Mouse (Mus musculus): ENCODE measurements around the gene Krt79. TPM values are rescaled to one million over a fixed set of nuclear protein-coding genes. Genes with fewer than 3 reads are reported as not detected.

The Krt79 gene
- 1 to 10 TPM in 1 of 2 experiments, under 1 TPM in 1; 0.73 to 3.6 TPM for total RNA-seq (2021)
- long read RNA-seq, experiment 1, partial matches to known transcripts: 3 of 5 reads
- long read RNA-seq, experiment 1, other reads (novel, unspliced or antisense): 2 of 5 reads
- long read RNA-seq, experiment 2, partial matches to known transcripts: 1 of 1 reads
- long read RNA-seq, experiment 2, other reads (novel, unspliced or antisense): 0 of 1 reads

GRCm38 (mm10) chr15:101940274-101940829, at the start of gene Krt79:
Gene Krt79, minus strand, starts transcription at chr15:101940324.
- DNase-seq (ENCODE audit: low spot score in 2 of 2): no peak

GRCm38 (mm10) chr15:101988714-101989113, 48.6 kb upstream of the Krt79 start:
- no peak for DNase-seq (ENCODE audit: low spot score in 2 of 2)

DNA sequence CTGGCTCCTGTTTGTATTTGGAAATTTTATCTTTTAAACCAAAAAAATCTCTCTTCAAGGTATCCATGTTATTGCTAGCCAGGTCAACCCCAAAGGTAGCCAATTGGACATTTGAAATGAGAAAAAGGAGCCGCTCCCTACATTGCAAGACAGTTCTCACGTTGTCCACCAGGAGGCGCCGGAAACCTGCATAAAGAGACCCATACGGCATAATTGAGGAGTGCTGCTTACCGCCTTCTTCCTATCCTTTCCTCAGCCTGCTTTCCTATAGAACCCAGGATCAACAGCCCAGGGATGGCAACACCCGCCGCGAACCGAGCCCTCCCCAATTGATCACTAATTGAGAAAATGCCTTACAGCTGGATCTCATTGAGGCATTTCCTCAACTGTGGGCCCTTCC, 48.0 kb upstream of the Krt79 start:
- DNase-seq (ENCODE audit: low spot score in 2 of 2): peak; percentile 84 to 89

DNA sequence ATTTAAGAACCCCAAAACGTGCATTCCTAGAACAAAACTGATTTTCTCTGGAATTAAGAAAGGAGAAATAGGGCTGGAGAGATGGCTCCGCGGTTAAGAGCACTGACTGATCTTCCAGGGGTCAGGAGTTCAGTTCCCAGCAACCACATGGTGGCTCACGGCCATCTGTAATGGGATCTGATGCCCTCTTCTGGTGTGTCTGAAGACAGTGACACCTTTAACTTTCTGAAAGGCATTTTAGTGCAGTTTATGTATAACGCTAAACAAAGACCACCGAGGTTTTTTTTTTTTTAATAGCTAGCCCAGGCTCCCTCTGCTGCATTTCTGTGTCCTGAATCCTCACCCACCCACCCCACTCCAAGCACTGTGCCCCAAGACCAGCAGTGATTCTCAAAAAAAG, 44.6 kb upstream of the Krt79 start:
- no peak for DNase-seq (ENCODE audit: low spot score in 2 of 2)

- DNase-seq (ENCODE audit: low spot score in 2 of 2): peak; percentile 86 to 90
Measured at GRCm38 (mm10) chr15:101983949-101984601, 44.0 kb upstream of the Krt79 start.

DNA sequence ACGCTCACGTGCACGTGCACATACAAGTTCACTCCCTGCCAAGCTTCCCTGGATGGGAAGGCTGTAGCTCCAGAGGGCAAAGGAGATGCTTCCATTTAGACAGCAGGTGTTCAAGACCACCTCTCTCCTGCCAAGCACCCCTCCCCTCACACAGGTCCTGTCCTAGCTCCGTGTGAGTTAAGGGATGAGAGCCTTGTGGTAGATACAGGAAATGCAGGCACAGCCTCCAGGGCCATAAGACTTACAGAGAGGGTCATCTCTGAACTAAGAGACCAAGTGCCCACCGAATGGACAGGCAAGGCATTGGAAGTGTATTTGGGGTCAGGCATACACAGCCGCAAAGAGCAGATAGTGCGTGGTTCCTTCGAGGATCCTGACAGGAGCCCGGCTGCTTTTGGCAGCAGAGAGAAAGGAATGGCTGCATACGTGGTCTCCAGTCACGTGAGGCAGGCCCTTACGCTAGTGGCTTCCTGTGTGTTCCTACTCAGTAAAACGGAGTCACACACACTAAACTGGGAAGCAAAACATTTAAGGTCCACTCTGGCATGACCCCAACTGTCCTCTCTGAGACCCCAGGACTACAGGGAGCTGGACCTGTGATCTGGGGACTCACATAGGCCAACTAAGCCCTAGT, 43.3 kb upstream of the Krt79 start:
- DNase-seq (ENCODE audit: low spot score in 2 of 2): no peak

DNA sequence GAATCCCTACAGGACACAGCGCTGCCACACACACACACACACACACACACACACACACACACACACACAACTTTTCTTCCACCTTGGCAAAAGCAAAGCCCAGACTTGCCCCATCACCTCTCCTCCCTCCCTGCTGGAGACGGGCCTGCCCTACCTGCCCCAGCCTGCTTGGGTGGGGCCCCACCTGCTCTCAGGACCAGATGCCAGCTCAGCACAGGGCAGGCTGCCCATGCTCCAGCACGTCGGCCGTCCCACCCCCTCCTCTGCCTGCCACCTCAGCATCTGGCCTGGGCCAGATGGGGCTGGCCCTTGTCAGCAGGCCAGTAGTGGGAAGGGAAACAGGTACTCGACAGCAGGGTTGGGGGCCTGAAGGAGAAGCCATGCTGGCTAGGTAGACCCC, 40.7 kb upstream of the Krt79 start:
- no peak for DNase-seq (ENCODE audit: low spot score in 2 of 2)

- peak; percentile 95 for DNase-seq (ENCODE audit: low spot score in 2 of 2)
Measured at GRCm38 (mm10) chr15:101977043-101977726, 37.1 kb upstream of the Krt79 start.

GRCm38 (mm10) chr15:101976641-101977040, 36.5 kb upstream of the Krt79 start:
- DNase-seq (ENCODE audit: low spot score in 2 of 2): peak in 1 of 2 experiments; percentile 26

DNA sequence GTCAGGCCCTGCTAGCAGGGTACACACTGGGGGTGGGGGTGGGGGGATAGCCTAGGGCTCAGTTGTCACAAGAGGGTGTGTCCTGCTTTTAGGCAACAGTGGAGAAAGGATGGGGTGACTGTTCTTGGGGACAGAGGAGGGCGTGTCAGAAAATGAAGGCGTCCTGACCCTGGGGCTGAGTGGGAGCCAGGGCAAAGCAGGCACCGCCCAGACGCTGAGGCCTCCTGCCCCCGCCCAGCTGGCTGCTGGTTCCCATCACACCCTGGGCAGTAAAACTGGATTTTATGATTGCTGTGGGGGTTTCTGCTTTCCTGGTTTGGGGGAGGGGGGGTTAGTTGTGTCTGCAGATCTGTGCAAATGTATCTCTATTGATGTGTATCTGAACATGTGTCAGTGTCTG, 35.9 kb upstream of the Krt79 start:
- peak in 1 of 2 experiments; percentile 32 for DNase-seq (ENCODE audit: low spot score in 2 of 2)

GRCm38 (mm10) chr15:101974083-101974845, 34.1 kb upstream of the Krt79 start:
- DNase-seq (ENCODE audit: low spot score in 2 of 2): no peak

DNA sequence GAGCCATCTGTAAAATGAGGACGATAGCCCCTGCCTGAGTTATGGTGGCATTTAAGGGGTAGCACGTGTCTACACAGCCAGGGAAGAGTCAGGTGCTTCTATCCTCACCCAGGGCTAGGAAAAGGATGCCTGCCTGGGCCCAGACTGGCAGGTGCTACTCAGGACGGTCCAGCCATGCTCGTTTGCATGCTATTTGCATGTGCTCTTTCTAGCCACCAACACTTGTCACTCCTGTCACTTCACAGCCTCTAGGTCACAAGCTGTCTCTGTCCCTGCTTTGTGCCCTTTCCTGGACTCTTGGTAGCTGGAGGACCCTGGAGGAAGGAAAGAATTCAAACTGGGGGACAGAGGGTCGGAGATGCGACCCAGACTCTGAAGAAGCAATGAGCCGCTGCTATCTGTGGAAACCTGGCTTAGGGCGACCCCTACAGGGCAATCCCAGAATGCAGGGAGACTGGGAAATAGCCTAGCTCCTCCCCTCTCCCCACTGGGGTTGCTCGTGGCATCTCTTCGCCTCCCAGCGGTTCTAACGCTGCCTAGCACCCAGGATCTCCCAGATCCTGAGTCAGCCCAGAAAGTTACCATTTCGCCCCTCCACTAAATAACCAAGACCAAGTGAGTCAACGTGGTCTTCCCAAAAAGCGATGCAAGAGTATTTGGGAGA, 33.4 kb upstream of the Krt79 start:
- DNase-seq (ENCODE audit: low spot score in 2 of 2): peak; percentile 98

- peak; percentile 44 to 47 for DNase-seq (ENCODE audit: low spot score in 2 of 2)
Measured at GRCm38 (mm10) chr15:101970536-101970935, 30.4 kb upstream of the Krt79 start.

DNA sequence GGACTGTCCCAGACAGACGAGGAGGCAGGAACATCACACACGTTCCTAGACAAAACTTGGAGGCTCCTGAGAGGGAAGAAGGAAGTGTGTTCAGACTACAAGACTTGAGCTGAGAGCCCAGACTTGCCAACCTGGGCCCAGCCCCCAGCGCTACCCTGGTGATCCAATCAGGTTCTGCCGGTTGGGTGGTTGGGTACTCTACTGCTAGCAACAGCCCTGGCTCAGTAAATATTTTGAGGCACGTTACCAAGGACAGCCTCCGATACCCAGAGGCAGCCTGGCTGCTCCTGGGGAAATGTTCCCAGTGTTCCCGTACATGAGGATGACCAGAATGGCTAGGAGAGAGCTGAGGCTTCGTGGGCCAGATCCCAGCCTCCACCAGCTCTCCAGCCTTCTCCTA, 26.7 kb upstream of the Krt79 start:
- no peak for DNase-seq (ENCODE audit: low spot score in 2 of 2)

GRCm38 (mm10) chr15:101958891-101959290, 18.8 kb upstream of the Krt79 start:
- no peak for DNase-seq (ENCODE audit: low spot score in 2 of 2)

DNA sequence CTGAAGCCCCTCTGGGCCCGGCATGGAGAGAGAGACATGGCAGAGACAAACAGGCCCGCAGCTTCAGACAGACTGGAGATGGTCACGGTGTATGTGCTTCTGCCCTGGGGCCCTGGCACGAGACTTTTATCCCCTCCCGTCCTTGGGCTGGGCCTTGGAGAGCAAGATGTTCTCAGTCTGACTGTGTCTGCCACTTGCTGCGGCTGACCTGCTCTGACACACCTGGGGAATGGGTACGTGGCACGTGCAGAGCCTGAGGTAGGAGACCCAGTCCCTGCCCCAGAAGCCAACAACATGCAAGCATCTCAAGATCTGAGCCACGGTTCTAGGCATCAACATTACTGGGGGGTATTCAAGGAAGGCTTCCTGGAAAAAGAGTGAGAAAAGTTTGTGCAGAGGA, 14.1 kb upstream of the Krt79 start, which contains the start of gene Krt78:
Gene Krt78 (minus strand): TSS at position 101 of the 400 bp plus-strand sequence.
- no peak for DNase-seq (ENCODE audit: low spot score in 2 of 2)

DNA sequence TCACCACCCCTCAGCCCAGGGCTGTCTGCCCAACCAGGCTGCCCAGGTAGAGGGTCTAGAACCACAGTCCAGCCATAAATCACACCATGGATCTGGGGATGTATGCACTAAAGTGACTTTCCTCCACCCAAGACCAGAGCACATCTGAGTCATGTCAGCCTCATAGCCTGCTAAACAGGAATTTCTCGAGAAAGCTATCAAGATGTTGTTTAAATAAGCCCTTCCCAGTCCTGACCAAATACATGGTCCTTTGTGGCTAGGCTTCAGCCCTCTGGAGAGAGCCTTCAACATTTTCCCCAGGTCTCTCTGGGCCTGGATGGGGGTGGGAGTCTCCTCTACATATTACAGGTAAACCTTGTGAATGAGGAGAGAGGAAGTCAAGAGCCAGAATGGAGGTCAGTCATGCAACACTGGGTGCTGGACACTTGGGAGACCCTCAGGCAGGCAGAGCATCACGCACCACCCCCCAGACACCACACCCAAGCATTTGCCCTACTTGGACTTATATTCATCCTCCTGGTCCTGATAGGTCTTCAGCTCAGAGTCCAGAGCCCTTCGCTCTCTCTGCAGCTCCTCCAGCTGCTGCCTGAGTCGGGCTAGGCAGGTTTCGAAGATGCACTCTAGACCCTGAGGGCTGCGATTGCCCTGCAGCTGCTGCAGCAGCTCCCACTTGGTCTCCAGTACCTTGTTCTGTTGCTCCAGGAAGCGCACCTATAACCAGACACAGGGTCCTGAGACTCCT, 12.8 kb upstream of the Krt79 start:
- DNase-seq (ENCODE audit: low spot score in 2 of 2): no peak

DNA sequence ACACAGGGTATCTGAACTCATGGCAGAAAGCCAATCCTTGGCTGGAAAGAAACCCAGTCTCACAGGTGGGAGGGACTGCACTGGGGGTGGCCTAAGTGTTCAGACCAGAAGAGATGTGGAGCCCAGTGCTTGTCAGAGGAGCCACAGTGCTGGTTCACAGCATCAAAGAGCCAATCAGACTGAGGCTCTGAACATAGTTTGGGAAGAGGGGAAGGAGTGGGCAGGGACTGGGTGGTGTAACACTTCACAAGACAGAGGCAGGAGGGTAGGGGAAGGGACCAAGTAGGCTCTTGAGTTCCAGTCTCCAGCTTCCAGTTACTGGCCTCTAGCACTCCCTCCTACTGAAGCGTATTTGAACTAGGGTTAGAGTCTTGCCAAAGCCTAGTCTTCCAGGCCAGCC, 5.3 kb upstream of the Krt79 start:
- no peak for DNase-seq (ENCODE audit: low spot score in 2 of 2)

- no peak for DNase-seq (ENCODE audit: low spot score in 2 of 2)
Measured at GRCm38 (mm10) chr15:101941948-101942347, 1.8 kb upstream of the Krt79 start.

Data from adrenal gland, adult 18-20 months (tissue).